Mouse (Mus musculus) forebrain, embryonic 14.5 days (tissue): ENCODE measurements around the gene Emb. TPM values are rescaled to one million over a fixed set of nuclear protein-coding genes. Genes with fewer than 3 reads are reported as not detected.
A peak's percentile ranks its signal among the peaks of the same experiment; 100 is the strongest.

Experiments
- ATAC-seq: fragments of 200-750 bp; cut with Nextera tagmentation; 2 replicates; pipeline ENCODE4 v1.8.0; 2017; ENCODE audit warnings: mild to moderate bottlenecking, moderate library complexity
- DNase-seq: peaks from one replicate; pipeline ENCODE4 v3.0.0-alpha.2; 2015; ENCODE audit warnings: low spot score
- H3K27ac ChIP-seq: fragments of 300-500 bp; sonication (generic); 2 replicates; pipeline ENCODE4 v1.5.1; 2014; ENCODE audit warnings: low read depth, mild to moderate bottlenecking, control low read depth, low read length, moderate library complexity
- H3K27me3 ChIP-seq: fragments of 300-500 bp; sonication (generic); replicated peaks from 2 replicates; pipeline ENCODE4 v1.6.1; 2014; ENCODE audit warnings: low read length, control low read depth, mixed read lengths; ENCODE audit not compliant: control insufficient read depth, insufficient read depth
- H3K36me3 ChIP-seq: fragments of 300-500 bp; sonication (generic); 2 replicates; pipeline ENCODE4 v1.6.1; 2014; ENCODE audit warnings: low read length, control low read depth; ENCODE audit not compliant: control insufficient read depth, insufficient read depth
- H3K4me1 ChIP-seq: fragments of 300-500 bp; sonication (generic); 2 replicates; pipeline ENCODE4 v1.6.1; 2014; ENCODE audit warnings: antibody characterized with exemption, low read length, control low read depth; ENCODE audit not compliant: control insufficient read depth, insufficient read depth
- H3K4me2 ChIP-seq: fragments of 300-500 bp; sonication (generic); 2 replicates; pipeline ENCODE4 v1.6.1; 2014; ENCODE audit warnings: mild to moderate bottlenecking, control low read depth, low read length
- H3K4me3 ChIP-seq: fragments of 300-500 bp; sonication (generic); 2 replicates; pipeline ENCODE4 v1.5.1; 2014; ENCODE audit warnings: low read depth, low read length, control low read depth
- H3K9ac ChIP-seq: fragments of 300-500 bp; sonication (generic); 2 replicates; pipeline ENCODE4 v1.6.1; 2014; ENCODE audit warnings: mild to moderate bottlenecking, low read length, control low read depth, moderate library complexity
- H3K9me3 ChIP-seq: fragments of 300-500 bp; sonication (generic); replicated peaks from 2 replicates; pipeline ENCODE4 v1.6.1; 2016; ENCODE audit warnings: low read length, control low read depth, mixed read lengths; ENCODE audit not compliant: control insufficient read depth
- WGBS: fragments of 180-500 bp; shearing (Covaris S2); extraction: QIAGEN DNeasy Blood & Tissue Kit; methylation state at CpG from one replicate; pipeline ENCODE4 v1.1.7; 2014; 5-methylcytosine and 5-hydroxymethylcytosine counted together
- polyA plus RNA-seq: library from polyadenylated mRNA; unstranded; fragments of >200 nt; fragmentation: Nextera tagmentation; extraction: Ambion mirVana; gene quantifications from 2 replicates; pipeline ENCODE4 v1.2.1, GENCODE M21; 2014

Gene Emb
- polyA plus RNA-seq, 1 experiment from 2014 or later: 10.8 TPM

DNA sequence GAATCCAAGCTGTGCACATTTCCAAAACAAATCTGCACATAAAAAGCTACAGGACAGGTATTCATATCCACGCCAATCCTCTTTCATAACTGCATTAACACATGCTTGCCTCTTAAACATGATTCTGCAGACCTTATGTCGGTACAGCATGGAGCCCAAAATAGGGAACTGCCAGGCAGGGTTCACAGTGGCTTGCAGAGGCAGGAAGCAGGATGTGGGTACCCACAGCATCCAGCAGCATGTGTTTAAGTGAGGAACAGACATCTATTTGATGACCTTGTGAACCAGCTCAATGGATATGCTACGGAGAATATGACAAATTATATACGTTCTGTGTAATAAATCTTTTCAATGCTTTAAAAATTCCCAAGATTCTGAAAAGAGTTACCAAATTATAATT, 75.7 kb downstream of the Emb start:
- H3K4me1 ChIP-seq: no peaks in the 10 kb centered on the region
- H3K9me3 ChIP-seq: no peaks in the 10 kb centered on the region
- 91% methylated on average over 4 of the region's 4 CpGs for WGBS
- H3K36me3 ChIP-seq: no peaks in the 10 kb centered on the region
- H3K4me2 ChIP-seq: no peak overlapping the region
- H3K9ac ChIP-seq: no peak overlapping the region
- ATAC-seq: no peak
- H3K27ac ChIP-seq: no peak overlapping the region
- DNase-seq: no peak
- no peaks in the 10 kb centered on the region for H3K27me3 ChIP-seq
- no peak overlapping the region for H3K4me3 ChIP-seq

DNA sequence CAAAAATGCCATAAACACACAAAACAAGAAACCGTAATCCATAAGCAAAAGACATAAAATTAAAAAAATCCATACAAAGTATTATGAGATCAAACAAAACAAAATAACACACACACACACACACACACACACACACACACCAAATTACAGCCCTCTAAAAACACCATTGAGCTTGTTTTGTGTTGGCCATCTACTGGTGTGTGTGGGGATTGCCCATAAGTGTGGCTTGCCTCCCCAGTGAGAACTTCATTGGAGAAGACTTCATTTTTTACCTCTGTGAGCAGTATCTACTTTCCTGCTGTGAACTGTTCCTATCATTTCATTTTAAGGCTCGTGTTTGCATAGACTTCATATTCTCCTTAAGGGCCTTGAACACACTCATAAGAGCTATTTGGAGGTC, 78.6 kb downstream of the Emb start:
- ATAC-seq (no peak), DNase-seq (no peak)
- WGBS: 96% methylated on average over 2 of the region's 2 CpGs
- H3K27ac ChIP-seq: no peak overlapping the region
- H3K4me1 ChIP-seq: no peaks in the 10 kb centered on the region
- no peak overlapping the region for H3K4me2 ChIP-seq
- H3K4me3 ChIP-seq: no peak overlapping the region
- H3K36me3 ChIP-seq: no peaks in the 10 kb centered on the region
- no peaks in the 10 kb centered on the region for H3K9me3 ChIP-seq
- no peaks in the 10 kb centered on the region for H3K27me3 ChIP-seq
- no peak overlapping the region for H3K9ac ChIP-seq

GRCm38 (mm10) chr13:117287400-117287799, 79.1 kb downstream of the Emb start:
- H3K4me1 ChIP-seq: no peaks in the 10 kb centered on the region
- ATAC-seq (no peak), DNase-seq (no peak)
- H3K4me3 ChIP-seq: no peak overlapping the region
- no peak overlapping the region for H3K9ac ChIP-seq
- no peaks in the 10 kb centered on the region for H3K27me3 ChIP-seq
- H3K27ac ChIP-seq: no peak overlapping the region
- no peak overlapping the region for H3K4me2 ChIP-seq
- WGBS: 88% methylated on average over 6 of the region's 6 CpGs
- H3K36me3 ChIP-seq: no peaks in the 10 kb centered on the region
- no peaks in the 10 kb centered on the region for H3K9me3 ChIP-seq

DNA sequence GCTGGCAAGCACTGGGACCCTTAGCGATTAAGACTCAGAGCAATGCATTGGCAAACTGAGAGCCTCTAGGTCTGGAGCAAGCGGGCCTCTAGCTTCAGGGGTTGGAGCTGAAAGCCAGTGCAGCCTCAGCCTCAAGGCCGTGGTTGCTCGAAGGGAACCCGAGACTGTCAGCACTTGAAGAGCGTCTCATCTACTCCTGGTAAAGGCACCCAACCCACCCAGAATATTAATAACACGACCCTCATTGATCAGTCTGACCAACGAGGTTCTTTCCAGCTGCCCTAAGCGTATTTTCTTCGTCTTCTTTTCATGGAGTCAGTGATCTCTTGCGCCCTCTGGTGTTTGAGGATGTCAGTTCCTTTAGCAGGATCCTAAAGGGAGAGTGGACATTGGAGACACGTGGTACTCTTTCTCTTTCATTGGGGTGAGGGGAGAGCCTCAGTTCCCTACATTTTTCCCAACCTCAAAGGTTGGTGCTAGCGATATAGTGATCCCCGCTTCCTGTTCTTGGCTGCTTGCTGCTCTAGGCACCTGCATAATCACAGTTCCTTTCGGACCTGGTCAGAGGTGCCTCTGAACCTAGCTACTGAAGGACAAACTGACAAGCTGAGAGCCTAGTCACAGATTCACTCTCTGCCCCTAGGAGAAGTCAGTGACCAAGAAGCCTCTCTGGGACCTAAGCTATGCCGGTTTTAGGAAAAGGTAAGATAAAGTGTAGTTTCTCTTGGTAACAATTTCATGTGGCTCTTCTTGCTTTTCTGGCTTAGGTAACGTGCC, 81.3 kb downstream of the Emb start:
- Histone ChIP-seq H3K9ac (peak overlapping the region; percentile 30; the same call in 1 of the 2 replicates), H3K4me3 (no peak overlapping the region), H3K4me2 (peak overlapping the region; percentile 34; the same call in 1 of the 2 replicates), H3K9me3 (no peaks in the 10 kb centered on the region), H3K36me3 (no peaks in the 10 kb centered on the region), H3K4me1 (no peaks in the 10 kb centered on the region), H3K27ac (no peak overlapping the region), H3K27me3 (no peaks in the 10 kb centered on the region)
- WGBS: 38% methylated on average over 17 of the region's 17 CpGs
- peak; percentile 89 for ATAC-seq
- DNase-seq: peak; percentile 86

DNA sequence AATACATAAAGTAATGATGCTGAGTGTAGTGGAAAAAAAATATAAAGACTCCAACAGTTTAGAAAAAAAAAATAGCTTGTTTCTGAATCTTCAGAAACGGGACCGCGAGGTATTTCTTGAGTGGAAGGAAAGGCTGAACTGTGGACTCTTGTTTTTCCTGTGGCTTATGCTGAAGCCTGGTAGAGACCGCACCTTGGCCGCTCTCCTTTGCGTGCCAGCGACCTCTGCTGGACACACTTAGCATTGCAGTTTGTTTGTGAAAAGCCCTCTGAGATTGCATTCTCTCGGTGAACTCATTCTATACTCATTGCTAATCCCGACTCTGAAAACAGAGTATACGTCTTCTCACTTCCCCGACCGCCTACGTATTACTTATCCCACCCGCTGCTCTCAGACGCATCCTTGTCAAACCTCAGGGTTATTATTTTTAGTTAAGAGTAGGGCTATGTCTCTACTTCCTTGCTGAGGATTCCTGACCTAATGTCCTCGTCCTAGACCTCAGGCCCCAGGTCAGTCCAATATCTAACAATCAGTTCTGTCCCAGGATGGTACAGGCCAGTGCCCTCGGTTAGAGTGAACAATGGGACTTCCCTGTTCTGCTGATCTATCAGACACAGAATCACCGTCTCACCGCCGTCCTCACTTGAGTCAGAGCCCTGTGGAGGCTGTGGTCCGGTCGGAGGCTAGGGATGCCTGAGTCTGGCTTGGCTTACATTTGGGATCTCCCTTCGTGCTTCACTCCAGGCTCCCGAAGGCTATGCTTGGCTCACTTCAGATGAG, 103.3 kb downstream of the Emb start:
- Histone ChIP-seq H3K4me3 (no peak overlapping the region), H3K9me3 (no peaks in the 10 kb centered on the region), H3K36me3 (no peaks in the 10 kb centered on the region), H3K4me1 (no peaks in the 10 kb centered on the region; the same call in 1 of the 2 replicates), H3K4me2 (peak overlapping the region; percentile 25; the same call in 1 of the 2 replicates), H3K9ac (0 out of 2 replicates have a peak overlapping the region, but pooled peaks have one; percentile 21), H3K27me3 (no peaks in the 10 kb centered on the region), H3K27ac (no peak overlapping the region)
- WGBS: 31% methylated on average over 24 of the region's 24 CpGs
- ATAC-seq (peak; percentile 87), DNase-seq (peak; percentile 82)

Other genes with a start within 250 kb of the Emb start
- 16.0 and 21.0 TPM in 2 replicates for gene Parp8, start 183.0 kb upstream of the Emb start, polyA plus RNA-seq
- 0.20 and 0.29 TPM in 2 replicates for gene Gm17509, start 12.5 kb downstream of the Emb start, polyA plus RNA-seq